Mouse (Mus musculus) liver, postnatal 0 days (tissue): ENCODE results near the gene Tmem88.

Experiments
- CTCF ChIP-seq: sonication (generic); IDR thresholded peaks from 2 replicates; pipeline ENCODE4 v1.5.1; 2016; ENCODE audit warnings: antibody characterized with exemption, low read depth
- EP300 ChIP-seq: IDR thresholded peaks from 2 replicates; pipeline ENCODE4 v1.6.1; 2016; ENCODE audit warnings: antibody characterized with exemption, low read depth, mild to moderate bottlenecking

DNA sequence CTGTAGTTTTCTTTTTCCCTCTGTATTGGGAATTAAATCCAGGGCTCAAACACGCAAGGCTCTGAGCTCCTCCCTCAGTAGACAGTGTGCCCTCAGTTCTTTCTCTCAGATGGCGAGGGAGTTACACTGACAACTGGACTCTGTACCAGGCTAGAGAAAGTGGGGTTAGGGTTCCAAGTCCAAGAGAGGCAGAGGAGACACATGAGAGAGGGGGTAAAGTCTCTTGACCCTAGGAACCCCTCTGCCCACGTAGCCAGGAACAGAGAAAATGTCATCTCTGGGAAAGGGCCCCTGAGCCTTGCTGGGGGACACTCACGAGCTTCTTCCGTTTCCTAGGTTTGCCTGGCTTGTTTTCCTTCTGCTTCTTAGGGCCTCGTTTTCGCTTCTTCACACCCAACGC lies 33.7 kb downstream of the Tmem88 start:
- TF ChIP-seq CTCF (no peak), EP300 (no peak)
